Mouse (Mus musculus): ENCODE data around the gene Rgma. TPM values are rescaled to one million over a fixed set of nuclear protein-coding genes. Genes with fewer than 3 reads are reported as not detected.

The Rgma gene
- polyA plus RNA-seq, 1 experiment from 2014 or later, result 10.0 TPM

DNA sequence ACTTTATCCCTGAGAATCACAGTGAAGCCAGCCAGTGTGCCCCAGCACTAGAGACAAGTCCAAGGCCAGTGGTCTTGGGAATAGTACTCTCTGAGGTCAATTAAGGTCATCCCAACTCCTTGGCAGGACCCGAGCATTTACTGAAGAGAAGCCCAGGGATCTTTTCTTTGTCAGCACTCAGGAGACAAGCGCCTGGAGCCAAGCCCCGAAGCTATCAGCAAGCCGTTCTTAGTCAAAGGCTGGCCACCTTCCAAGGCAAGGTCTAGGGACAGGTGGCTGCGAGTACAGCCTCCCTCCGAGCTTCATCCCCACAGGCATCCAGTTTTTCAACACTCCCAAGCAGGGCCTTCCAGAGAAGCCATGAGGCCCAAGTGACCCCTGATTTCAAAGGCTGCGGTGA, 40.4 kb upstream of the Rgma start:
- H3K27ac ChIP-seq (ENCODE audit: low read length), result no peak overlapping the region
- H3K4me1 ChIP-seq (ENCODE audit: insufficient read depth, low read length), result peaks cover 16% of the 10 kb centered on the region; the same call in 1 of the 2 replicates
- H3K9ac ChIP-seq (replicated peaks; ENCODE audit: low read length), result no peak overlapping the region
- no peaks in the 10 kb centered on the region for H3K9me3 ChIP-seq (ENCODE audit: low read length)
- 55% methylated on average over 7 of the region's 7 CpGs for WGBS
- no peak overlapping the region for H3K4me2 ChIP-seq (replicated peaks; ENCODE audit: low read depth, low read length)
- H3K4me3 ChIP-seq (ENCODE audit: low read length), result no peak overlapping the region
- no peaks in the 10 kb centered on the region for H3K36me3 ChIP-seq (ENCODE audit: insufficient read depth, low read length)
- ATAC-seq (ENCODE audit: low FRiP score, low TSS enrichment), result no peak
- H3K27me3 ChIP-seq (ENCODE audit: insufficient read depth, low read length), result no peaks in the 10 kb centered on the region; the same call in 1 of the 2 replicates

- H3K9ac ChIP-seq (replicated peaks; ENCODE audit: low read length), result no peak overlapping the region
- ATAC-seq (ENCODE audit: low FRiP score, low TSS enrichment), result no peak
- H3K27ac ChIP-seq (ENCODE audit: low read length), result no peak overlapping the region
- H3K9me3 ChIP-seq (ENCODE audit: low read length), result no peaks in the 10 kb centered on the region
- H3K27me3 ChIP-seq (ENCODE audit: insufficient read depth, low read length), result no peaks in the 10 kb centered on the region; the same call in 1 of the 2 replicates
- no peaks in the 10 kb centered on the region for H3K36me3 ChIP-seq (ENCODE audit: insufficient read depth, low read length)
- H3K4me1 ChIP-seq (ENCODE audit: insufficient read depth, low read length), result peaks cover 16% of the 10 kb centered on the region; the same call in 1 of the 2 replicates
- no peak overlapping the region for H3K4me2 ChIP-seq (replicated peaks; ENCODE audit: low read depth, low read length)
- H3K4me3 ChIP-seq (ENCODE audit: low read length), result no peak overlapping the region
- 33% methylated on average over 7 of the region's 7 CpGs for WGBS
These were observed 38.9 kb upstream of the Rgma start for GRCm38 (mm10) chr7:73336380-73336779.

DNA sequence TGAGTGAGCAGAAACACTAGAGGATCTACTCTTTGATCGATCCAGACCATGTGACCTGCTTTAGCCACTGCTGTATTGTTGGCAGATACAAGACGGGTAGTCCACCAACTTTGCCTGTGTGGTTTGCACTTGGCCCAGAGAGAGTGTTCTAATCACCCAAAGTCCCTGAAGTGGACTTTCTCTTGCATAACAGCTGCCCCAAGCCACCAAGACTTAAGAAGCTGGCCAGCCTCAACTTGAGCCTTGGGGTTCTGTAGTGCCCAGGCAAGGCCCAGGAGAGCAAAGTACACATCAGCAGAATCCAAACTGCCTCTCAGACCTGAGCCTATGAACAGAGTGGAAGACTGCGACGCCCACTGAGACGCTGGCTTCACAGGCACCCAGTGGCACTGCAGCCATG, 37.0 kb upstream of the Rgma start:
- Histone ChIP-seq H3K27me3 (ENCODE audit: insufficient read depth, low read length) (no peaks in the 10 kb centered on the region), H3K4me2 (replicated peaks; ENCODE audit: low read depth, low read length) (no peak overlapping the region), H3K9me3 (ENCODE audit: low read length) (no peaks in the 10 kb centered on the region), H3K27ac (ENCODE audit: low read length) (no peak overlapping the region), H3K4me1 (ENCODE audit: insufficient read depth, low read length) (peaks cover 10% of the 10 kb centered on the region; the same call in 1 of the 2 replicates), H3K36me3 (ENCODE audit: insufficient read depth, low read length) (no peaks in the 10 kb centered on the region), H3K4me3 (ENCODE audit: low read length) (no peak overlapping the region), H3K9ac (replicated peaks; ENCODE audit: low read length) (no peak overlapping the region)
- ATAC-seq (ENCODE audit: low FRiP score, low TSS enrichment), result no peak
- WGBS, result 89% methylated on average over 5 of the region's 5 CpGs

GRCm38 (mm10) chr7:73343852-73344251, 31.5 kb upstream of the Rgma start:
- Histone ChIP-seq H3K27me3 (ENCODE audit: insufficient read depth, low read length) (no peaks in the 10 kb centered on the region), H3K9ac (replicated peaks; ENCODE audit: low read length) (no peak overlapping the region), H3K36me3 (ENCODE audit: insufficient read depth, low read length) (no peaks in the 10 kb centered on the region), H3K27ac (ENCODE audit: low read length) (no peak overlapping the region), H3K9me3 (ENCODE audit: low read length) (no peaks in the 10 kb centered on the region), H3K4me2 (replicated peaks; ENCODE audit: low read depth, low read length) (no peak overlapping the region), H3K4me3 (ENCODE audit: low read length) (no peak overlapping the region), H3K4me1 (ENCODE audit: insufficient read depth, low read length) (no peaks in the 10 kb centered on the region)
- ATAC-seq (ENCODE audit: low FRiP score, low TSS enrichment), result no peak
- WGBS, result 41% methylated on average over 3 of the region's 3 CpGs

- H3K4me3 ChIP-seq (ENCODE audit: low read length), result no peak overlapping the region
- WGBS, result 31% methylated on average over 10 of the region's 10 CpGs
These were observed 26.7 kb upstream of the Rgma start for GRCm38 (mm10) chr7:73348585-73349124.

GRCm38 (mm10) chr7:73349158-73349557, 26.2 kb upstream of the Rgma start:
- no peak for ATAC-seq (ENCODE audit: low FRiP score, low TSS enrichment)
- Histone ChIP-seq H3K4me2 (replicated peaks; ENCODE audit: low read depth, low read length) (no peak overlapping the region), H3K4me1 (ENCODE audit: insufficient read depth, low read length) (peaks cover 6% of the 10 kb centered on the region; the same call in 1 of the 2 replicates), H3K9ac (replicated peaks; ENCODE audit: low read length) (no peak overlapping the region), H3K27ac (ENCODE audit: low read length) (no peak overlapping the region), H3K27me3 (ENCODE audit: insufficient read depth, low read length) (no peaks in the 10 kb centered on the region), H3K36me3 (ENCODE audit: insufficient read depth, low read length) (no peaks in the 10 kb centered on the region), H3K4me3 (ENCODE audit: low read length) (no peak overlapping the region), H3K9me3 (ENCODE audit: low read length) (no peaks in the 10 kb centered on the region)
- WGBS, result 64% methylated on average over 8 of the region's 8 CpGs

More at GRCm38 (mm10) chr7:73348585-73349124, 26.7 kb upstream of the Rgma start:
- H3K36me3 ChIP-seq (ENCODE audit: insufficient read depth, low read length), result no peaks in the 10 kb centered on the region
- no peak overlapping the region for H3K27ac ChIP-seq (ENCODE audit: low read length)
- peaks cover 6% of the 10 kb centered on the region; the same call in 1 of the 2 replicates for H3K4me1 ChIP-seq (ENCODE audit: insufficient read depth, low read length)
- H3K9me3 ChIP-seq (ENCODE audit: low read length), result no peaks in the 10 kb centered on the region
- no peak overlapping the region for H3K9ac ChIP-seq (replicated peaks; ENCODE audit: low read length)
- H3K27me3 ChIP-seq (ENCODE audit: insufficient read depth, low read length), result no peaks in the 10 kb centered on the region
- no peak overlapping the region for H3K4me2 ChIP-seq (replicated peaks; ENCODE audit: low read depth, low read length)
- no peak for ATAC-seq (ENCODE audit: low FRiP score, low TSS enrichment)

DNA sequence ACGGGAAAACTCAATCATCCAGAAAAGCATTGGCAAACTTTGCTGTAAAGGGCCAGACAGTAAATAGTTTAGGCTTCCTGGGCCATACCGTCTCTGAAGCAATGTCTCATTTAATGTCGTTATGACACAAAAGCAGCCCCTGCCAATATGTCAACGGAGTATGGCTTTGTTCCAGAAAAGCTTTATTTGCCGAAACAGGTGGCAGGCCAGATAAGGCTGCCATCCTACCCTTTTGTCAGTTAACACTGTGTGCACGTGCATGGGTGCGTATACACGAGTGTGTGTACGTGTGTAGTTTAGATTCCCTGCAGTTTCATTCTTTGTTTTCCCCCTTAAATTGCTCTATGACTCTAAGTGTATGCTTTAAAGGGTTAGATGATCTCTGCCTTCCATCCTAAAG, 20.1 kb upstream of the Rgma start:
- Histone ChIP-seq H3K4me3 (ENCODE audit: low read length) (no peak overlapping the region), H3K9me3 (ENCODE audit: low read length) (no peaks in the 10 kb centered on the region), H3K36me3 (ENCODE audit: insufficient read depth, low read length) (no peaks in the 10 kb centered on the region), H3K9ac (replicated peaks; ENCODE audit: low read length) (no peak overlapping the region), H3K27me3 (ENCODE audit: insufficient read depth, low read length) (no peaks in the 10 kb centered on the region), H3K4me2 (replicated peaks; ENCODE audit: low read depth, low read length) (no peak overlapping the region), H3K27ac (ENCODE audit: low read length) (no peak overlapping the region), H3K4me1 (ENCODE audit: insufficient read depth, low read length) (peaks cover 6% of the 10 kb centered on the region; the same call in 1 of the 2 replicates)
- 77% methylated on average over 9 of the region's 9 CpGs for WGBS
- no peak for ATAC-seq (ENCODE audit: low FRiP score, low TSS enrichment)

GRCm38 (mm10) chr7:73356901-73357300, 18.4 kb upstream of the Rgma start:
- Histone ChIP-seq H3K4me1 (ENCODE audit: insufficient read depth, low read length) (no peaks in the 10 kb centered on the region), H3K4me3 (ENCODE audit: low read length) (no peak overlapping the region), H3K9ac (replicated peaks; ENCODE audit: low read length) (no peak overlapping the region), H3K4me2 (replicated peaks; ENCODE audit: low read depth, low read length) (no peak overlapping the region), H3K27ac (ENCODE audit: low read length) (no peak overlapping the region), H3K36me3 (ENCODE audit: insufficient read depth, low read length) (no peaks in the 10 kb centered on the region), H3K27me3 (ENCODE audit: insufficient read depth, low read length) (no peaks in the 10 kb centered on the region), H3K9me3 (ENCODE audit: low read length) (no peaks in the 10 kb centered on the region)
- ATAC-seq (ENCODE audit: low FRiP score, low TSS enrichment), result no peak
- 90% methylated on average over 5 of the region's 5 CpGs for WGBS

DNA sequence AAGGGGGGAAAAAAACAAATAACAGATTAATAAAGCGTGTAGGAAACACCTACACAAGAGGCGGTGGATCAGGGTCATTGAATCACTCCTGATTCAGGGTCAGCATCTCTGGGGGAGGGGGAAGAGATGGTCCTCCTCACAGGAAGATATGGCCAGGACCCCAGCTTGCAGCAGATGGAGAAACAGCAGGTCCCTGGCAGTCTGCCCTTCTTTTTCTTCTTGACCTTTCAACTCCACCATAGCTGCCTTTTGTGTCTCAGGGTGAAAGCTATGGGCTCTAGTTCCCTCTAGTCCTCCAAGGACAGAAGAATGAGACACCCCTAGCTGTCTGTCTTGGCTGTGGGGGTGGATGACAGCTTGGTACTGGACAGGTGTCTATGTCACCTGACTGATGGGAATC, 17.7 kb upstream of the Rgma start:
- H3K4me3 ChIP-seq (ENCODE audit: low read length), result no peak overlapping the region
- no peak overlapping the region for H3K4me2 ChIP-seq (replicated peaks; ENCODE audit: low read depth, low read length)
- no peaks in the 10 kb centered on the region for H3K9me3 ChIP-seq (ENCODE audit: low read length)
- no peak overlapping the region for H3K27ac ChIP-seq (ENCODE audit: low read length)
- no peak overlapping the region for H3K9ac ChIP-seq (replicated peaks; ENCODE audit: low read length)
- WGBS, result 74% methylated on average over 2 of the region's 2 CpGs
- H3K36me3 ChIP-seq (ENCODE audit: insufficient read depth, low read length), result no peaks in the 10 kb centered on the region
- no peak for ATAC-seq (ENCODE audit: low FRiP score, low TSS enrichment)
- no peaks in the 10 kb centered on the region for H3K27me3 ChIP-seq (ENCODE audit: insufficient read depth, low read length)
- H3K4me1 ChIP-seq (ENCODE audit: insufficient read depth, low read length), result no peaks in the 10 kb centered on the region

DNA sequence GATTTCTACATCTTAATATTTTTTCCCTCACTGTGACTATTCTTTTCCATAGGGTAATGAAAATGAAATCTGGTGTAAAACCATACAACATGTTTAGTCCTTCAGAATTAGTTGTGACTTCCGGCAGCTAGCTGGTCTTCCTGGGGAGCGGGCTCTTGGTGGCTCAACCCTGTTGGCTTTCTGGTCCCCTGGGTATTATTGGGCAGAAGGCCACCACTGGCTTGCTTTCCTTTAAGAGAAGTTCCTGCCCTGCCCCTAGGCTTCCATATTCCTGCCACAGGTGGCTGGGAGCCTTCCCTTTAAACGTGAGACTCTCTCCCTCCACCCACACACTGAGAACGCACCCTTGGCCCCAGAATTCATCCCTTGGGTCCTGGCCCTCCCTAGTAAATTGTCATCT, 9.8 kb upstream of the Rgma start:
- no peaks in the 10 kb centered on the region for H3K36me3 ChIP-seq (ENCODE audit: insufficient read depth, low read length)
- no peak overlapping the region for H3K9ac ChIP-seq (replicated peaks; ENCODE audit: low read length)
- no peak overlapping the region for H3K4me3 ChIP-seq (ENCODE audit: low read length)
- WGBS, result 61% methylated on average over 4 of the region's 4 CpGs
- H3K27ac ChIP-seq (ENCODE audit: low read length), result no peak overlapping the region
- H3K27me3 ChIP-seq (ENCODE audit: insufficient read depth, low read length), result 0 out of 2 replicates have a peak, but pooled peaks cover 1% of the 10 kb centered on the region
- no peaks in the 10 kb centered on the region for H3K9me3 ChIP-seq (ENCODE audit: low read length)
- no peak overlapping the region for H3K4me2 ChIP-seq (replicated peaks; ENCODE audit: low read depth, low read length)
- ATAC-seq (ENCODE audit: low FRiP score, low TSS enrichment), result no peak
- H3K4me1 ChIP-seq (ENCODE audit: insufficient read depth, low read length), result no peaks in the 10 kb centered on the region

Data from kidney, embryonic 16.5 days (tissue).